Mouse (Mus musculus) brain, embryonic 18.5 days (tissue): ENCODE results near the gene Trmt61a.

ENCODE experiments used
- DNase-seq: peaks from one replicate; pipeline ENCODE4 v3.0.0-alpha.2; 2012; ENCODE audit warnings: low read depth, low spot score

Trmt61a gene

GRCm38 (mm10) chr12:111672581-111672980 is 5.3 kb upstream of the Trmt61a start:
- DNase-seq = no peak

DNA sequence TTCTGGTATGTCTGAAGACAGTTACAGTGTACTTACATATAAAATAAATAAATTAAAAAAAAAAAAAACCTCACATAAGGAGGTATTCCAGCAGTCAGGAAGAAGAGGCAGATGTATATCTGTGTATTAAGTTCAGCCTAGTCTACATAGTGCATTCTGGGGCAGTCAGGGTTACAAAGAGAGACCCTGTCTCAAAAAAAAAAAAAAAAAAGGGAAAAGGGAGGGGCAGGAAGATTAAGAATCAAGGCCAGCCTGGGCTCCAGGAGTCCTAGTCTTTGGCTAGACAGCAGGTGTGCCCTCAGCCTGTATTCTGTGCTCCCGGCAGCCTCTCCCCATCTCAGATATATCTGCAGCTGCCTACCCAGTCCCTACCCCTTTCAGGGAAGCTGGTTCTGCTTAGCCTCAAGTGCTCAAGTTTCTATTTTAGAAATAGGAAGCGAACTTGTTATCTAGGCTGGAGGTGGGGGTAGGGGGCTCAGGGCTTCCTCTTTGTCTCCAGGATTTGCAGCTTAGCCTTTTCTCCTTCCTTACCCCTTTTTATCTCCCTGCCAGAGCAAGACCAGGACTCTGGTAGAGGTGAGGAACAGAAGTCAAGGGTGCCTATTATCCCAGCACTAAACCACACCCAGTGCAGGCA is 2.9 kb upstream of the Trmt61a start:
- no peak for DNase-seq

GRCm38 (mm10) chr12:111675797-111676580 is 1.9 kb upstream of the Trmt61a start:
- no peak for DNase-seq

GRCm38 (mm10) chr12:111677421-111677820 is 484 bp upstream of the Trmt61a start:
- no peak for DNase-seq

GRCm38 (mm10) chr12:111678670-111678933 is 697 bp downstream of the Trmt61a start:
- no peak for DNase-seq

DNA sequence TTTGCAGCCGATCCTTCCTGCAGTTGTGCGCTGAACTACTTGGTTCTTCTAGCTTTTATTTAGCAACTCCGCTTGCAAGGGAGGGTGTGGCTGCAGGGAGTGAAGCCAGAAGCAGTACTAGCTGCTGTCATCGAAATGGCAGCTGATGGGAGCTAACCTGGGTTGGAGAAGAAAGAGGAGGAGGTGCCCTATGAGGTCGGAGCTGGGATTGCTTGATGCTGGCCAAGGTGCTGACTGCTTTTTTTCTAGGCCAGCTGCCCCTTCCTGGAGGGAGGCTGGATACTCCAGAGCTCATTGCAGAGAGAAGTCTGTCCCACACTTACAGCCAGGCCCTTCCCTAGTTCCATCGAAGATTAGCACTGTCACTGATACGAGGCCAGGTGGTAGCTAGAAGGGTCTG is 1.1 kb downstream of the Trmt61a start:
- DNase-seq = no peak

DNA sequence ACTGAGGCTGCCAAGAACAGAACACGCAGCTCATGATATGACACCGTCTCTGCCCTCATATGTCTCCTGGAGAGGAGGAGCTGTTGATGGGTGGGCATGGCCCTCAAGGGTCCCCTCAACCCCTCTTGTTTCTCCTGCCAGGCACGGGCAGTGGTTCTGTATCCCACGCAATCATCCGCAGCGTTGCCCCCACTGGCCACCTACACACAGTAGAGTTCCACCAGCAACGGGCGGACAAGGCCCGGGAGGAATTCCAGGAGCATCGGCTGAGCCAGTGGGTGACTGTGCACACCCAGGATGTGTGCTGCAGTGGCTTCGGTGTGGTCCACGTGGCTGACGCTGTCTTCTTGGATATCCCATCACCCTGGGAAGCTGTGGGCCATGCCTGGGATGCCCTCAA is 2.8 kb downstream of the Trmt61a start:
- DNase-seq = no peak

DNA sequence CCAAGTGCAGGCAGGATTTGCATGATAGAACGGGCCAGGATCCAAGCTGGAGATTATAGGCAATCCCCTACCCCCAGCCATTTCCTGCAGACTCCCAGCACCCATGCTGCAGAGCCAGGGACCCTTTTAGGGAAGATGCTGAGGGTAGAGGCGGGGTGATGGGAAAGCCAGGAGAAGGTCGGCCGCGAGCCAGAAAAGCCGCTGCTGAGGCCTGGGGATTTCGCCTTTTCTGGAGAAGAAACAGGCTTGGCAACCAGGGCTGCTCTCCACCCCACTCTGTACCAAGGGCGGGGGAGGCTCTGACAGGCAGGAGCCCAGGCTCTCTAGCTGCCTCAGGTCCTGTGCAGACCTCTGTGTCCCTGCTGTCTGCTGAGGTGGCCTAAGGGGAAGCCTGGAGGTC is 3.4 kb downstream of the Trmt61a start:
- no peak for DNase-seq

- DNase-seq = no peak
Measured at GRCm38 (mm10) chr12:111682003-111682402, 4.1 kb downstream of the Trmt61a start.

DNA sequence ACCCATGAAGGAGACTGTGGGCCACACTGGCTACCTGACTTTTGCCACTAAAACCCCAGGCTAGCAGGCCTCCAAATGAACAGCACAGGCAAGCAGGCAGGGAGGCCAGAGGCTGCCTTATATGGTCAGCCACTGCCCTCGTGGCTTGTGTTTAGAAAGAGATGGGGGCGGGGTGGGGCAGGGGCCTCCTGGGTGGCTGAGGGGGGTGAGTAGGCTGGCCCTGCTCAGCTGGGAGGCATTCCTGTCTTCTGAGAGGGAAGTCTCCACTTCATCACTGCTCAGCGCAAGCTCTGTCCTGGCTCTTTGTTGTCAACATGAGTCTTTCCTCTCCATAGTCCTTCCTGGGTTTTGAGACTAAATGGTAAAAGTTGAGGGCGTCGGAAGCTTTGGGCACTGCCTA is 4.9 kb downstream of the Trmt61a start:
- DNase-seq = no peak

GRCm38 (mm10) chr12:111686390-111686789 is 8.5 kb downstream of the Trmt61a start:
- no peak for DNase-seq

DNA sequence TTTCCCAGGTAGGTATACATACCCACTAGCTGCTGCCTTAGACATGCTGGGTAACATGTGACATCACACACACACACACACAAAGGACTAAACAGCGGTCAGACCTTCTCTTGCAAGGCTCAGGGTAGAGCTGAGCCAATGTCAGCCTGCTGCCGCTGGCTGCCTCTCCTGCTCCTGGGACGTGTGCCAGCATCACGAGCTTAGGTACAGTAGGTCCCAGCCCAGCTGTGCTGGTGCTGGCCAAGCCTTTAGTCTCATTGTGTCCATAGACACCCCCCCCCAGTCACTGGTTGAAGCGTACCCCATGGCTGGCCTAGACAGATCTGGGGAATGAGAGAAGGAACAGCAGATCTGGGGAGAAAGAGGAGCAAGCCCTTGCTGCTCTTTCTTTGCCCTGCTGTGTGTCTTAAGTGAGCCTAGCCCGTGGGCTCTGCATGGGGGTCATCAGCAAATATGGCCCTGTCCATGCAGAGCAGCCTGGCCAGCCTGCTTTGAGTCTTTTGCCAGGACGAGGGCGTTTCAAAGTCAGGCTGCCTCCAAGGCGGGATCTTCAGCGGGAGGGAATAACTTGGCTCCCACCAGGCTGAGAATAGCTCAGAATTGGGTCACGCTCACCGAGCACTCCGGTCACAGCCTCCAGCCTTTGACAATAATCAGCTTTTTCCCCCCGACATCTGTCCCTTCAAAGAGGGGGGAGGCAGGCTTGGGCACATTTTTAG is 9.6 kb downstream of the Trmt61a start:
- no peak for DNase-seq

DNA sequence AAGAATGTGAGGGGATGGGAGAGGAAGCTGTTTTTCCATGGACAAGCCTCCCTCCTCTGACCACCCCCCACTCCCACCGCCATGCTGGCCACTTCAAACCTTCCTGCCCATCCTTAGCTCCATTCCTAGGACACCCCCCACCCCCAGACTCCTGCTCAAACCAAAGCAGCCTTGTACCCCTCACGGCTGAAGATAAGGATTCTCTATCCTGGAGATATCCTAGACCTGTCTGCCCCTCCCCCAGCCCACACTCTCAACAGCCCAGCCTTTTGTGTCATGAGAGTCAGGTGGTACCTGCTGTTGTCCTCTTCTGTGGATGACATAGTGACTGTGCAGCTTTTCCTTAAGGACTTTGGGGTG is 10.1 kb downstream of the Trmt61a start:
- no peak for DNase-seq

- no peak for DNase-seq
Measured at GRCm38 (mm10) chr12:111689426-111689825, 11.5 kb downstream of the Trmt61a start.

DNA sequence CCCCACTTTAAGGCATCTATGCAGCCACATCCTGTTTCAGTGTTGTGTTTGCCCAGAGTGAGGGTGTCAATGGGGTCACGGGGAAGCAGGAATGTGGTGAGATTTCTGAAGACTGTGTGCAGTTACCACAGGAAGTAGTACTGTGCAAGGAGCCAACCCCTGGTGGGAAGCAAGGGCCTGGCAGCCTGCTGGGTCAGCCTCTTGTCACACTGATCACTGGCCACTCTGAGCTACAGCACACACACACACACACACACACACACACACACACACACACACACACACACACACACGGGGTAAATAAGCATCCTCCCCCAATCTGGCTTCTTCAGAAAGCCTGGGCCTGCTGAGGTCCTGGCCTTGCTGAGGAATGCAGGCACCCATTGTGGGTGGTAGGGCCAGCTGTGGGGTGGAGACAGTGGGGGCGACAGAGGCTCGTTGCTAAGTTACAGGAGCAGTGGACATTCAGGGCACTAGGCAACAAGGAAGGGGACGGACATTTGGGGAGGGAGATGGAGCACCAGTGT is 13.5 kb downstream of the Trmt61a start:
- DNase-seq = no peak

- DNase-seq = no peak
Measured at GRCm38 (mm10) chr12:111692899-111693298, 15.0 kb downstream of the Trmt61a start.

DNA sequence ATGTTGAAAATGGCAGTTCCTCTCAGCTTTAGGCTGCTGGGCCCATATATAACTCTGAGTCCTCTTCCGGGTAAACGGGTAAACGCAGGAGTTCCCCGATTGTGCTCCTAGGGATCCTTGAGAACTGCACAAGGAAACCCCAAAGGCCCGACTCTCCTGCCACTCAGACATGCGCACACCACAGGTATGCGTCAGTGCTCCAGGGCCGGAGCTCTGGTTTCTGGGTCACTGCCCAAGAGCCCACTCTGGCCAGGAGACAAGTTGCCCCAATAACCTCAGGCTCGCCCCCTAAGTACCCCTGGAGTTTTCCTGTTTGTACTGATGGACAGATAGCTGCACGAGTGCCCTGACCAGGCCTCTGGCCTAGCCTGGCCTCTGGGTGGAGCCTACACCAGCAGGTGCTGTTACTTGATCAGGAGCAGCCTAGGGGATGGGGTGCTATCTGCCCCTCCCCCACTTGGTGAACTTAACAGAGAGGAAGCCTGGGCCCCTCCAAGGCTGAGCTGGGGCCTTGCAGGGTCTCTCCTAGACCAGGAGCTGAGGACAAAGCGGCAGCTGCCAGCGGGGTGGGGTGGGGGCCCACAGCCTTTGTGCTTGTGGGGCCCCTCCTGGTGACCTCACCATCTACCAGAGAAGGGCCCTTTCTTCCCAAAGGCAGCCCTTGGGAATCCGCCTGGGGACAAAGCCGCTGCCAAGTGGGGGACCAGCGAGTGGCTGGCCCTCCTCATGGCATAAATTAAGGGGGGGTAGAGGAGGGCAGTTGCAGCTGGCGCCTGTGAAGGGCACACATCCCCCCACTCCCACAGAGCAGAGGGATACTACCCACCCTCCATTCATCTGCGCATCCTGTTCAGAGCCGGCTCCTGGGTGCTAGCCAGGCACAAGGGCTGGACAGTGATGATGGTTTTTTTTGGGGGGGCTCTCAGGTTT is 15.7 kb downstream of the Trmt61a start:
- DNase-seq = peak; percentile 74

DNA sequence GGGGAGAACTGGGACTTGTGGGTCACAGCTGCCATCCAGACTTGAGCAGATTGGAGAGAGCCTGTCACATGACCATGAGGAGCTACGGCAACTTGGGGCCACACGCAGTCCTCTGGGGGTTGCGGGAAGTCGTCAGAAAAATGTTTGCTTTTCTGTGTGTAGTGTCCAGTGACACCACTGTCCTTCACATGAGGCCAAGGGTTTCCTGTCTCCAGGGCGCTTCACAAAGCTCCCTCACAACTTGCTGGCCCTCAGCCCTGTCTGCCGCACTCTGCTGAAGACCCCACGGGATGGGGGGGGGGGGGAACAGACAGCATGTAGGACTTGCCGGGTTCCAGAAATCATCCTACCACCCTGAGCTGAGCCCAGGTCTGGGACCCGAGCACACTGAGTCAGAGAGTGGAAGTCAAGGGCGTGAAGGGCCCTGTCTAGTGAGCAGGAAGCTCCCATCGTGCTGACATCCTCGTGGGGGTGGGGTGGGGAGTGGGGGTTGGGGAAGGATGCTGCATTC is 16.4 kb downstream of the Trmt61a start:
- no peak for DNase-seq

GRCm38 (mm10) chr12:111694880-111695804 is 17.2 kb downstream of the Trmt61a start:
- DNase-seq = no peak

GRCm38 (mm10) chr12:111696239-111696638 is 18.3 kb downstream of the Trmt61a start:
- DNase-seq = no peak
